9 mouse cellular contexts compared by ENCODE assay signal in the genomic region with DNA sequence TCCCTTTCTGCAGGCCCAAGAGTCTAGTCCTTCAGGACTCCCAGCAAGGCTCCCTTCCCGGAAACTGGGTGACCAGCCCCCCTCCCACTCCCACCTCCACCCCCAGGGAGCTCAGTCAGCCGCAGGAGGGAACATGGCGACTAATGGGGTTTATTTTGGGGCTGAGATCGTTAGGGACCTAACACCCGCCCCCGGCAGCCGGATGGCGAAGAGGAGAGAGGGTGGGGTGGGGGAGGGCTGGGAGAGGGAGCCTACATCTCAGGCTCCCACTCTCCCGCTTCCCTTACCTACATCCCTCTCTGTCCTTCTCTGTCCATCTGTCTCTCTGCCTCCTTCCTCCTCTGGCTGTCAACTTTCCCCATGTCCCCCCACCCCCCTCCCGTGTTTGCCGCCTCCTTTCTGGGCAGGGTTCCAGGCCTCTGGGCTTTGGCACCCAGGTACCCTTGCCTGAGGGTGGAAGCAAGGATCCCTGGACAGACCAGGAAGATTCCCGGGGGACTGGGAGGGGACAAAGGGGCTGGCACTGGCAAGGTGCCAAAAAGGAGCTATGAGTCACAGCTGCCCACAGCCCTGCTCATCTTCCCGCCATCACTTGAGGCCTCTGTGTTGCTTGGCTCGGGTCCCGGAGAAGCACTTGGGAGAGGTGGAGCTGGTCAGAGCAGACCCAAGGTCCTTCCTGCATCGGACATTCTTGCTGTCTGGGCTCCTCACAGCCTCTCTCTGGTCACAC. TPM values are rescaled to one million over a fixed set of nuclear protein-coding genes. Genes with fewer than 3 reads are reported as not detected.
DNase-seq lines count a peak whose midpoint lies in the region; ATAC-seq and TF ChIP-seq lines count a peak whose summit lies in the region.
"Had no signal": no experiment of that assay in that cellular context is flagged by ENCODE, and none has a peak within 500 bp of the region (broad histone marks: within the 10 kb centered on the region; RNA-seq: fewer than 3 reads in every experiment).

No protein-coding gene starts in this region.

- no peak overlapping the region for H3K27ac ChIP-seq in lung, embryonic 14.5 days (ENCODE audit: low read depth)
- H3K27ac ChIP-seq in olfactory bulb, adult 2 months (ENCODE audit: insufficient read depth, low read depth, low read length): peak overlapping the region; percentile 92
- H3K27ac ChIP-seq: macrophage had no signal

- no peak for TF ChIP-seq CTCF in lung, embryonic 14.5 days (IDR thresholded peaks at IDR 0.05; ENCODE audit: low read depth)
- no peak for TF ChIP-seq CTCF in olfactory bulb, adult 2 months (IDR thresholded peaks at IDR 0.05; ENCODE audit: insufficient read depth, low read depth, low read length)

- no peak for TF ChIP-seq POLR2A in olfactory bulb, adult 2 months (IDR thresholded peaks at IDR 0.05; ENCODE audit: insufficient read depth, low read depth, low read length)

- peak; percentile 55 for ATAC-seq in lung, embryonic 14.5 days (ENCODE audit: insufficient read depth)
- peak; percentile 32 for ATAC-seq in frontal cortex, adult (ENCODE audit: low TSS enrichment)

- H3K36me3 ChIP-seq in lung, embryonic 14.5 days (ENCODE audit: insufficient read depth): no peaks in the 10 kb centered on the region

- H3K4me1 ChIP-seq in lung, embryonic 14.5 days (ENCODE audit: insufficient read depth): peaks cover 10% of the 10 kb centered on the region; the same call in 1 of the 2 replicates
- peaks cover 72% of the 10 kb centered on the region for H3K4me1 ChIP-seq in olfactory bulb, adult 2 months (ENCODE audit: control insufficient read depth, insufficient read depth, low read length)

- no peak overlapping the region for H3K4me3 ChIP-seq in lung, embryonic 14.5 days (ENCODE audit: low read depth, low read length)
- peak overlapping the region; percentile 12 for H3K4me3 ChIP-seq in olfactory bulb, adult 2 months (ENCODE audit: insufficient read depth, low read depth, low read length)

- H3K9me3 ChIP-seq in lung, embryonic 14.5 days (ENCODE audit: low read depth, low read length): no peaks in the 10 kb centered on the region

- no peak overlapping the region for H3K9ac ChIP-seq in lung, embryonic 14.5 days

- WGBS in lung, embryonic 14.5 days: 13% methylated on average over 16 of the region's 16 CpGs
- 7% methylated on average over 14 of the region's 16 CpGs for whole genome bisulfite sequencing in olfactory bulb, adult 2 months

- DNase-seq in lung, embryonic 14.5 days: peak; percentile 70
- no peak for DNase-seq in lung, postnatal 14 days
- peak; percentile 63 for DNase-seq in adrenal gland, postnatal 25 days
- no peak for DNase-seq in urinary bladder, postnatal 10 days (ENCODE audit: low spot score)
- no peak for DNase-seq in ovary, postnatal 10 days (ENCODE audit: low spot score)

- H3K27me3 ChIP-seq in lung, embryonic 14.5 days (ENCODE audit: insufficient read depth, low read length): peaks cover 57% of the 10 kb centered on the region

- H3K4me2 ChIP-seq in lung, embryonic 14.5 days: no peak overlapping the region

RNA-seq across cellular contexts. Expression of a gene that starts 38.7 kb away (rescaled TPM):
- not detected in 2 replicates for polyA plus RNA-seq in lung, embryonic 14.5 days (2014; fragmentation: Nextera tagmentation; extraction: Ambion mirVana)
- total RNA-seq in adrenal gland, postnatal 25 days (2021): not detected in 2 replicates
- polyA plus RNA-seq in olfactory bulb, adult 2 months (2012; ENCODE audit: insufficient read depth, insufficient read length, low replicate concordance, missing spikeins): not detected in 2 replicates
- polyA plus RNA-seq: heart, postnatal 0 days; macrophage had no signal

Comparison
In these comparisons a context has a peak if more than half of its experiments do, and no peak if none do; other contexts are left out.
1. DNase-seq: peak in lung, embryonic 14.5 days (single experiment) and adrenal gland, postnatal 25 days (single experiment); none in lung, postnatal 14 days (single experiment), urinary bladder, postnatal 10 days (single experiment) and ovary, postnatal 10 days (single experiment).